Mouse (Mus musculus): ENCODE data around the gene Plekha5.
A peak's percentile ranks its signal among the peaks of the same experiment; 100 is the strongest.

The Plekha5 gene

GRCm38 (mm10) chr6:140611282-140611681 is 187.4 kb downstream of the Plekha5 start:
- DNase-seq (ENCODE audit: low spot score in 2 of 2), result no peak

GRCm38 (mm10) chr6:140611893-140612473 is 188.1 kb downstream of the Plekha5 start:
- no peak for DNase-seq (ENCODE audit: low spot score in 2 of 2)

- DNase-seq (ENCODE audit: low spot score in 2 of 2), result no peak
These were observed 190.0 kb downstream of the Plekha5 start for GRCm38 (mm10) chr6:140613822-140614221.

- no peak for DNase-seq (ENCODE audit: low spot score in 2 of 2)
These were observed 190.9 kb downstream of the Plekha5 start for GRCm38 (mm10) chr6:140614711-140615110.

GRCm38 (mm10) chr6:140620531-140621349 is 196.9 kb downstream of the Plekha5 start:
- DNase-seq (ENCODE audit: low spot score in 2 of 2), result no peak

- DNase-seq (ENCODE audit: low spot score in 2 of 2), result no peak
These were observed 197.8 kb downstream of the Plekha5 start for GRCm38 (mm10) chr6:140621622-140622021.

GRCm38 (mm10) chr6:140622391-140623225 is 198.8 kb downstream of the Plekha5 start, which contains the start of gene Aebp2:
Gene Aebp2 (plus strand): TSS chr6:140622663.
- peak; percentile 26 to 28 for DNase-seq (ENCODE audit: low spot score in 2 of 2)

- DNase-seq (ENCODE audit: low spot score in 2 of 2), result peak; percentile 88 to 93
These were observed 199.6 kb downstream of the Plekha5 start for GRCm38 (mm10) chr6:140623226-140624095.

GRCm38 (mm10) chr6:140624096-140625051 is 200.5 kb downstream of the Plekha5 start:
- DNase-seq (ENCODE audit: low spot score in 2 of 2), result peak; percentile 50 to 59

GRCm38 (mm10) chr6:140629176-140629859 is 205.5 kb downstream of the Plekha5 start:
- no peak for DNase-seq (ENCODE audit: low spot score in 2 of 2)

- no peak for DNase-seq (ENCODE audit: low spot score in 2 of 2)
These were observed 206.5 kb downstream of the Plekha5 start for GRCm38 (mm10) chr6:140630306-140630705.

- DNase-seq (ENCODE audit: low spot score in 2 of 2), result no peak
These were observed 209.8 kb downstream of the Plekha5 start for GRCm38 (mm10) chr6:140633616-140634015.

GRCm38 (mm10) chr6:140636290-140636689 is 212.4 kb downstream of the Plekha5 start:
- no peak for DNase-seq (ENCODE audit: low spot score in 2 of 2)

- no peak for DNase-seq (ENCODE audit: low spot score in 2 of 2)
These were observed 218.2 kb downstream of the Plekha5 start for GRCm38 (mm10) chr6:140642010-140642409.

GRCm38 (mm10) chr6:140642655-140643054 is 218.8 kb downstream of the Plekha5 start:
- no peak for DNase-seq (ENCODE audit: low spot score in 2 of 2)

- DNase-seq (ENCODE audit: low spot score in 2 of 2), result no peak
These were observed 222.1 kb downstream of the Plekha5 start for GRCm38 (mm10) chr6:140645931-140646330.

All from spleen, postnatal 10 days (tissue).